Mouse (Mus musculus) myocyte (in vitro differentiated cells): ENCODE results near the gene Nat8f5.

Experiments used
- CEBPB ChIP-seq: IDR thresholded peaks from 2 replicates; pipeline ENCODE4 v1.6.1; 2011; ENCODE audit warnings: mild to moderate bottlenecking, moderate library complexity; ENCODE audit not compliant: poor library complexity, insufficient read depth, severe bottlenecking
- E2F4 ChIP-seq: IDR thresholded peaks from one replicate; pipeline ENCODE4 v1.6.1; 2011; ENCODE audit warnings: mild to moderate bottlenecking, control low read depth, moderate library complexity; ENCODE audit not compliant: insufficient read depth
- MAX ChIP-seq: IDR thresholded peaks from one replicate; pipeline ENCODE4 v1.6.1; 2011; ENCODE audit warnings: low read depth, mild to moderate bottlenecking, control low read depth
- MYOG ChIP-seq, 3 experiments: IDR thresholded peaks; one replicate each; pipeline ENCODE4 v1.6.1; 2011; ENCODE audit warnings: control low read depth in 2 of 3, low read depth in 2 of 3, mild to moderate bottlenecking in 2 of 3; ENCODE audit not compliant: insufficient read length in 2 of 3, control insufficient read depth in 1 of 3, insufficient read depth in 1 of 3
- POLR2A ChIP-seq: IDR thresholded peaks from one replicate; pipeline ENCODE4 v1.6.1; 2011; ENCODE audit warnings: low read depth, mild to moderate bottlenecking, control low read depth, moderate library complexity; ENCODE audit not compliant: insufficient read length
- POLR2AphosphoS2 ChIP-seq: IDR thresholded peaks from one replicate; pipeline ENCODE4 v1.6.1; 2011; ENCODE audit warnings: low read depth, control low read depth; ENCODE audit not compliant: insufficient read length
- SRF ChIP-seq: IDR thresholded peaks from one replicate; pipeline ENCODE4 v1.6.1; 2011; ENCODE audit warnings: low read depth; ENCODE audit not compliant: control insufficient read depth, insufficient read length
- TCF12 ChIP-seq: IDR thresholded peaks from one replicate; pipeline ENCODE4 v1.6.1; 2011; ENCODE audit warnings: mild to moderate bottlenecking, control low read depth; ENCODE audit not compliant: poor library complexity, insufficient read depth, severe bottlenecking
- TCF3 ChIP-seq: IDR thresholded peaks from one replicate; pipeline ENCODE4 v1.6.1; 2011; ENCODE audit warnings: low read depth, control low read depth; ENCODE audit not compliant: insufficient read length
- USF1 ChIP-seq: IDR thresholded peaks from one replicate; pipeline ENCODE4 v1.6.1; 2011; ENCODE audit warnings: low read depth, mild to moderate bottlenecking, control low read depth, moderate library complexity

DNA sequence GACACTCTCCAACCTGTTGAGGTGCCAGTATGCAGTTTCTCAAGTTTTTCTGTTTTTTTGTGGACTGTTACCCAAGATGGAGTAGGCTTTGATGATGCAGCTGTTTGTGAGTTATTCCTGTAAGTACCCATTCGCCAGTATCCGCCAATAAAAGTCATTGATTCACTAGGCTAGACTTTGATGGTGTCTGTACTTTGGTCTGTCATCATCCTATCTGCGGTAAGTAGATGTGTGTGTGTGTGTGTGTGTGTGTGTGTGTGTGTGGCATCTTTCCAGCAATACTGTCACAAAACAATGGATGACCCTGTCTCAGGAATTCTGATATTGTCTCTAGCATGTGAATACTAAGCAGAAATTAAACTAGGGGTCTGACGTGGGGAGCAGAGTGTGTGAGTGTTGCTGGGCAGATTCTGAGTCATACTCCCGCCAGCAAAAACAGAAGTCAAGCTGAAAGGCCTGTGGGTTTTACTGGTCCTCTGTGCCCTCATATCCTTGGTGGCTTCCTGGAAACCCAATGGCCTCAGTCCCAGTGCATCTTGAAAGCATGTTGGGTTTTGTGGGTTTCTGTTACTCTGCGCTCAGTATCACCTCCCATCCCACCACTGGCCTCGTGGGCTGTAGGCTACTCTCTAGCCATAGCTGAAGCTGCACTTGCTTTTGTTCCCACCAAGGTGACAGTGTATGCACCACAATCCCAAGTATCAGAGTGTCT, 30.4 kb upstream of the Nat8f5 start:
- TF ChIP-seq MAX (no peak), POLR2A (no peak), E2F4 (no peak), MYOG (IDR thresholded peaks at IDR 0.05; ENCODE audit: control insufficient read depth in 1 of 3, insufficient read depth in 1 of 3, insufficient read length in 2 of 3, low read depth in 2 of 3) (no peak), USF1 (no peak), POLR2AphosphoS2 (no peak), TCF3 (no peak), CEBPB (no peak), SRF (no peak), TCF12 (no peak)
